Mouse (Mus musculus) CH12F3 (cell line): Measurements from ENCODE around the gene Hnmt.
"Not testable (repeated sequence)": the region's sequence is repeated elsewhere in the genome, so short reads cannot be mapped to it uniquely, and the experiment has no call there.

Experiments
- in situ Hi-C: fragments of 300-500 bp; cut with MboI; formaldehyde crosslinking; loops from 2 replicates; pipeline ENCODE4 v1.14.3; 2020; ENCODE audit warnings: low sequenced_read_pairs

Hnmt gene

GRCm38 (mm10) chr2:24049344-24049990 lies at the start of gene Hnmt:
Gene Hnmt, minus strand, starts transcription at chr2:24049394.
- in situ Hi-C loops: no loop called here

DNA sequence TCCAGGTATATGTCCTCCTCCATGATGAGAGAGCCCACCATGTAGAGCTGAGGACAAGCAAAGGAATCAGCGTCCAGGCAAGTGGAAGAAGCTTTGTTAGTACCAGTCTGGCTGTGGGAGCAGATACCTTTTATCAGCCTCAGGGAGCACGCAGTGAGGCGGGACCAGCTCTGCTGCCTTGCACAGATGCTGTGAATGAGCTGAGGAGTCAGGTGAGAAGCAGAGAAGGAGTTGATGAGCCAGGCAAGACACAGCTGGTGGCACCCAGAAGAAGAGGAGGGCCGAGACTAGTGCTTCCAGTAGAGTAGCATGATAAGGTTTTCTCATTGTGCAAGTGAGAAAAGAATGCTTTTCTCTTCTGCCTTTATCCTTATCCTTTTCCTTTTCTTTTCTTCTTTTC lies 47.3 kb upstream of the Hnmt start, which contains the start of gene Tbpl2:
Gene Tbpl2 (minus strand): TSS at position 101 of the 400 bp plus-strand sequence.
- in situ Hi-C loops: no loop called here

DNA sequence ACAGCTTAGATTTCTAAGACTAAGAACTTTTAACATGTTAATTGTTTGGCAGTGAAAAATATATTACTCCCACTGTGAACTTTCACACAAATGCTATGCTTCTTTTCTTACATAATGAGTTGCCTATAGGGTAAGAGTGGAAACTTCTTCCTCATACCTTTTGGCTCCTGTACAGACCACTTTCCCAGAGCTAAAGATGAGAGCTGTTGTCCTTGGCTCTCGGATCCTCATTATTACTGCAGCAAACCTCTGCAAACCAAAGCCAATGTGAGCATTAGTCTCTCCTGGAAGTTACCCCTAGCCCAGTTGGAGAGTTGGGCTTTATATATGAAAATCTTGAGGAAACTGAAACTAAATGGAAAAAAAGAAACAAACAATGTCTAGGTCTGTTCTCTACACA lies 41.7 kb upstream of the Hnmt start:
- in situ Hi-C loops: no loop called here

DNA sequence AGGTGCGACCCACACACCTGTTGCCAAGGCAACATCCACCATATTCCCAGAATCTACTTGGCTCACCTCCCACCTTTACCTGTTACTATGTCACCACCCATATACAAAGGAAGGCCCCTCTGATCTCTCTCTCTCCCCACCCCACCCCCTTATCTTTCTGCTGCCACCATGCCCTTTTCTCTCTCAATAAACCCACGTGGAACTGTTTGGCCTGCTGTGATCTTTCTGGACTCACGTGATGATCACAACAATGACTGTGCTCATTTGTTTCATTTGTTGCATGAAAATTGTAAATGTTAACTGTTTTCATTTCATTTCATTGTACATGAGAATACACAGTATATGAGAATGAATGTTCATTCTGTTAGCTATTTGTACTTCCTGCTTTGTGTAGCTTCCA lies 1.3 kb upstream of the Hnmt start:
- in situ Hi-C loops: no loop called here

DNA sequence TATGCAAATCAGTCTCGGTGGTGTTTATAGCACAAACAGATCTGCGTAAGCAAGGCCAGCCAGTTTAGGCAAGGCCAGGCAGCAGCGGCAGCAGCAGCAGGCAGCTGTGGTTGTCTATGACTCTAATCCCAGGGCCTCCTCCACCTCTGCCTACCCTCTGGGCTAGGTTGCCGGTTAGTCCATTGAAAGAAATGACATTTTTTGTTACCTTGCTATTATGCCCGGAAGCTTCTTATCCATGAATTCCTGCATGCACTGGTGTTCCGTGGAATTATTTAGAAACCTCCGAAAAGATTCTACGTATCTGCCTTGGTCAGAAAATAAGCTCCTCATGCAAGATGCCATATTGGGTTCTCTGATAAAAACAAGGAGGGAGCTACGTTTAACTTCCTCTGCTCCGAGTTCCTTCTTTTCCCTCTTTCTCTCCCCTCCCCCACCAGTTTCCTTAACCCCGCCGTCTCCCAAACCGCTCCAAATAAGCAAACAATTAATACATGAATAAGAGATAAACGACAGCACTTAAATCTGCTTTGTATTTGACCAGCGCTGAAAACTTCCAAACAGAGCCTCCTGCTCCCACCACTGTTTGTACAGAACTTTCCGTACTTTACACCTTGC lies 605 bp downstream of the Hnmt start:
- in situ Hi-C loops: no loop called here

- in situ Hi-C loops: no loop called here
Observed at GRCm38 (mm10) chr2:24047551-24048479, 1.4 kb downstream of the Hnmt start.

DNA sequence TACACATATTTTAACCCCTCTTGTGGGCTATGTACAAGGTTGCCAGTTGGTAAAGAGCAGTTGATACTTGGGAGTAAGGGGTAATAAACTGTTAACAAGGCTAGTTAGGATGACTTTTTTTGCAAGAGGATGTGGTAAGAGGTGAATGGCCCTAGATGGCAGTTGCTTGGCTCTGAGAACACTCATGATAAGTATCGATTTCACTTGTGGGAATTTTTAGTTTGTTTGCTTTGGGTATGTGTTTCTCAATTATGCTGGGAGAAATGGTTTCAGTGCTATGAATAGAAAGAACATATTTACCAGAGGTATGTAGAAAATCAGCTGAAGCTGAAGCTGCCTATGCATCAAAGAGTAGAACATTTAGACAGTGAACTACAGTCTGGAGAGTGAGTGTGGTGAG lies 6.3 kb downstream of the Hnmt start:
- in situ Hi-C loops: no loop called here

DNA sequence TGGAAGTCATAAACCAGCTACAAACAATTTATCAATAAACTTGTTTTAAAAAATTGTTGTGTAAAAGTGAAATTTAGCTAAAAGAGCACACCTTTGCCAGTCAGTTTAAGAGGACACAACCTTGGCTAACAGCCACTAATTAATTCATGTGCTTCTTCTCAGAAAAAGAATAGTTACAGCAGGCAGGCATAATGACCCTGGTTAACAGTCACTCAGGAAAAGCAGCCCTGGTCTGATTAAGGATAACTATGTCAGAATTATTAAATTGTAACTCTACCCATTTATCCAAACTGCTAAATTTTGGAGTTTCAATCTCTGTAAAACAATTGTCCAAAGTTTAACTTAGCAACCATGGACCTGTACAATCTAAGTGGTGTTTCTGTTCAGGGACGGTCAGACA lies 8.7 kb downstream of the Hnmt start:
- in situ Hi-C loops: no loop called here

DNA sequence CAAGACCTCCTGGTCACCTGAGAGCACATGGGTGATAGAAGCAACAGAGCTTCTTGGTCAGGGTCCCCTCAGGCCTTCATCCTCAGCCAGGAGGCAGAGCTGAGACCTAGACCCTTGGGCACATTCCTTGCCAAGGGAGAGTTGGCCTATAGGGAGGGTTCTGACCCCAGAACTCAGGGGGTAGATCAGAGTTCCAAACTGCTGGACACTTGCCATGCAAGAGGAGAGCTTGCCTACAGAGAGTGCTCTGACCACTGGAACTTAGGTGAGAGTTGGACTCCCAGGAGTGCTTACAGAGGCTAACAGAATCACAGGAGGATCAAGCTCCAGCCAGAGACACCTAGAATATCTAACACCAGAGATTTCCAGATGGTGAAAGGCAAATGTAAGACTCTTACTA lies 29.8 kb downstream of the Hnmt start:
- in situ Hi-C loops: not testable (repeated sequence)

GRCm38 (mm10) chr2:24018966-24019365 lies 30.2 kb downstream of the Hnmt start:
- in situ Hi-C loops: no loop called here

DNA sequence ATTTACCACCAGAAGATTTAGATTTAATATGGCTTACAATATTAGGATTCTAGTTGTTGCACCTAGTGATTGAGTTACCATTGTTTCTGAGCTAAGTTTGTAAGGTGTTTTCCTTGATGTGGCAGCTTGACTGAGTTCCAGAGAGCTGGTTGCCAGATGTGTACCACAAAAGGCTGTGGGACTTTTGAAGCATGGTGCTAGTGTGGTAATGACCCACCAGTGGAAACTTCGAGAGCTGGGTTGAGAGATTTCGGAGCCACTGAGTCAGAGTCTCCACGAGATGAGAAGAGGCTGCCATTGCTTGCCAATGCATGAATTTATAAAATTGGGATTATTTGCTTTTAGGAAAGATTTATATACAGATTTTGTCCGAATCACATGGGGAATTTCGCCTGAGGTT lies 34.2 kb downstream of the Hnmt start:
- in situ Hi-C loops: no loop called here

- in situ Hi-C loops: no loop called here
Observed at GRCm38 (mm10) chr2:23999323-23999722, 49.9 kb downstream of the Hnmt start.

DNA sequence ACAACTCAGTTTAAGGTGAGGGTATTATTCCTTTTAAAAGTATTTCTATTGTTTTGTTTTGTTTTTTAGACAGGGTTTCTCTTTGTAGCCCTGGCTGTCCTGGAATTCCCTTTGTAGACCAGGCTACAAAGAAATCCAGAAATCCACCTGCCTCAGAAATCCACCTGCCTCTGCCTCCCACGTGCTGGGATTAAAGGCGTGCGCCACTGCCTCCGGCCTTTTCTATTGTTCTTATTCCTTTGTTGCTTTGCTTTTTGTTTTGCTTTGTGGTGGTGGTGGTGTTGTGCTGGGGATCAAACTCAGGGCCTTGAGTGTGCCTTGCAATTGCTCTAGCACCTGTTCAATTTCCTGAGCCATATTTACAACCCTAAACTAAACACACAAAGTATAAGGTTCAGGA lies 50.4 kb downstream of the Hnmt start:
- in situ Hi-C loops: no loop called here

DNA sequence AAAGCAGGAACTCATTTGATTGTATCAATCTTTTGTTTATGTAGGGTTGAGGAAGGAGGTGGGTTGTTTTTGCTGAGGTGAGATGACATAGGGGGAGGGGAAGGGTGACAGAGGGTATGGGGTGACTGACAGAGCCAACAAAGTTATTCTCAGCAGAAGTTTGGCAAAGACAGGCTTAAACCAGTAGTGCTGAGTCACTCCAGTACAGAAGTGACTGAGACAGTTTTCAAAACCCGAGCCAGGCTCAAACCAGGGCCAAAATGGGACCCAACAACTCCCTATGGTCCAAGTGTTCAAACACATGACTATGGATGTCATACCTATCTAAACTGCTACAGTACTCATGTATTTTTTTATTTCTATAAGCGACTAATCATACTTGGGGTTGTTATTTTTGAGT lies 52.4 kb downstream of the Hnmt start:
- in situ Hi-C loops: no loop called here

GRCm38 (mm10) chr2:23990034-23990573 lies 59.1 kb downstream of the Hnmt start:
- in situ Hi-C loops: not testable (repeated sequence)

DNA sequence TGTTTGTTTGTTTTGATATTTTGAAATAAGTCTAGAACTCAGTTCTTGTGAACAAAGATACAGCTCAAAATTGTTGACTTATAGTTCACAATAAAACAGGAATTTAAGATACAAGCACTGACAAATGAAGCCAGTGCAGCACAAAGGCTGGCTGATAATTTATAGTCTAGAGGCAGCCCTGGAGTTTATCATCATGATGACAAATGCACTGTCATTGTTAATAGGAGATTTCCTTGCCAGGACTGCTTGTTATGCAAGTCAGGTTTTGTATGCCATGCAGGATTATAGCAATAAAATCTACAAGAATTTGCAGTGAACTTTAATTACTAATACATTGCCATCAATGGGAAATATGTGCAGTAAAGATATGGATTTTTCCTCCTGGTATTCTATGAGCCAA lies 61.9 kb downstream of the Hnmt start:
- in situ Hi-C loops: no loop called here

DNA sequence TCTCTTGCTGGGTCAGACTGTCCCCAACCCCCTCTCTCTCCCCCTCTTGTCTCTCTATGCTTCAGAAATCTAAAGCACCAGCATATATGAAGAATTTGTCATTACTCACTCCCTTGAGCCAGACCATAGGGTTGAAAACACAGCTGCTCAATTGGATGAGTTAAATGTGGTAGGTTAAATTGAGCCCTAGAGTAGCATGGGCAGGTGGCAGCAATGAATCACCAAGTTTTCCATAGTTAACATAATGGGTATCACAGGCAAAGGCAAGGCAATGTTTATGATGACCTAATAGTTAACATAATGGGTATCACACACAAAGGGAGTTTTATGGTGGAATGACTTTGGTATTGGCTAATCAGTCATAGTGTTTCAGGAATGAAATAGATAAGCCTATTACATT lies 65.9 kb downstream of the Hnmt start:
- in situ Hi-C loops: no loop called here

GRCm38 (mm10) chr2:23982860-23983259 lies 66.3 kb downstream of the Hnmt start:
- in situ Hi-C loops: no loop called here

- in situ Hi-C loops: not testable (repeated sequence)
Observed at GRCm38 (mm10) chr2:23960659-23961274, 88.4 kb downstream of the Hnmt start.
